Mouse (Mus musculus): ENCODE results near the gene Etd. TPM values are rescaled to one million over a fixed set of nuclear protein-coding genes. Genes with fewer than 3 reads are reported as not detected.
"Not testable (repeated sequence)": the region's sequence is repeated elsewhere in the genome, so short reads cannot be mapped to it uniquely, and the experiment has no call there.

Etd gene
- not detected in 2 replicates for polyA plus RNA-seq (2012; rRNA removed)

GRCm38 (mm10) chrX:53434618-53435017 lies at the start of gene Etd:
Etd (plus strand) TSS chrX:53434918.
- no peak for DNase-seq (ENCODE audit: low read depth, low spot score)
- 87% methylated on average over 3 of the region's 3 CpGs for WGBS

DNA sequence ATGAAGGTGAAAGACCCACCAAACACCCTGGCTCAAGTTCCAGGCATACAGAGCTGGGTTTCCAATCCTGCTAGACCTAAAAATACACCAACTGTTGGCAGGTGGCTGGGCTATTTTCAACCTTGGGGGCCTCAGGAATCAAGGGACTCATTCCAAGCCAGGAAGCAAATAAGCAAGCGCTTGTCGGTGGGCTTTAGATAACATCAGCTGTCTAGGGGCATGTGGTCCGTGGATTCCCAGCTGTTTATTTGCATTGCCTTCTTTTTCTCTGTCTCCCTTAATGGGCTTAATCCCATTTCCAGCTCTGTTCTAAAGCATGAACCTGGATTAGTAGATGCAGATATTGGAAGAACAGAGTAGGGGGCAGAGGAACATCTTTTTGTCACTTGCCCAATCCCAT lies 48.4 kb upstream of the Etd start:
- DNase-seq (ENCODE audit: low read depth, low spot score), result no peak
- 52% methylated on average over 3 of the region's 3 CpGs for WGBS

GRCm38 (mm10) chrX:53432888-53433287 lies 1.8 kb upstream of the Etd start:
- 38% methylated on average over 1 of the region's 1 CpGs for WGBS
- no peak for DNase-seq (ENCODE audit: low read depth, low spot score)

GRCm38 (mm10) chrX:53459573-53459972 lies 24.9 kb downstream of the Etd start:
- DNase-seq (ENCODE audit: low read depth, low spot score), result no peak
- 49% methylated on average over 3 of the region's 3 CpGs for WGBS

GRCm38 (mm10) chrX:53464194-53464593 lies 29.5 kb downstream of the Etd start:
- not testable (repeated sequence) for DNase-seq (ENCODE audit: low read depth, low spot score)

Other genes starting within 250 kb of the Etd start
- gene Plac1, start 194.8 kb upstream of the Etd start, polyA plus RNA-seq (2012; rRNA removed), result not detected in 2 replicates
- 1.3 and 2.3 TPM in 2 replicates for gene Fam122b, start 165.1 kb upstream of the Etd start, polyA plus RNA-seq (2012; rRNA removed)
- not detected in 2 replicates for gene Fam122c, start 161.5 kb upstream of the Etd start, polyA plus RNA-seq (2012; rRNA removed)
- gene Mospd1, start 64.4 kb upstream of the Etd start, polyA plus RNA-seq (2012; rRNA removed), result 2.3 and 3.5 TPM in 2 replicates
- gene Rtl8c, start 173.1 kb downstream of the Etd start, polyA plus RNA-seq (2012; rRNA removed), result 7.5 and 13.1 TPM in 2 replicates
- gene Gm14597, start 174.1 kb downstream of the Etd start, polyA plus RNA-seq (2012; rRNA removed), result not detected in 2 replicates
- 39.8 and 43.3 TPM in 2 replicates for gene Rtl8a, start 208.8 kb downstream of the Etd start, polyA plus RNA-seq (2012; rRNA removed)
- 35.6 and 43.6 TPM in 2 replicates for gene Rtl8b, start 235.5 kb downstream of the Etd start, polyA plus RNA-seq (2012; rRNA removed)

Data from large intestine, adult 2 months (tissue).